Mouse (Mus musculus) bone marrow, adult 2 months (tissue): Measurements from ENCODE around the gene Myom3. TPM values are rescaled to one million over a fixed set of nuclear protein-coding genes. Genes with fewer than 3 reads are reported as not detected.
A peak's percentile ranks its signal among the peaks of the same experiment; 100 is the strongest.

Experiments
- H3K27ac ChIP-seq: fragments of 200-500 bp; 2 replicates; pipeline ENCODE4 v1.5.1; 2012; ENCODE audit warnings: low read depth, mild to moderate bottlenecking, control low read depth, inconsistent platforms, low read length; ENCODE audit not compliant: control insufficient read depth, poor library complexity, insufficient read depth
- H3K4me1 ChIP-seq: fragments of 200-500 bp; 2 replicates; pipeline ENCODE4 v1.6.1; 2011; ENCODE audit warnings: low read length; ENCODE audit not compliant: control insufficient read depth, insufficient read depth
- H3K4me3 ChIP-seq: fragments of 200-500 bp; replicated peaks from 2 replicates; pipeline ENCODE3; 2011; ENCODE audit warnings: mild to moderate bottlenecking, low read depth, low read length, control low read depth; ENCODE audit not compliant: control insufficient read depth
- CTCF ChIP-seq: fragments of 200-500 bp; IDR thresholded peaks from 2 replicates; pipeline ENCODE4 v1.5.1; 2011; ENCODE audit warnings: low read length, control low read depth; ENCODE audit not compliant: control insufficient read depth, insufficient read depth
- POLR2A ChIP-seq: fragments of 200-500 bp; IDR thresholded peaks from 2 replicates; pipeline ENCODE4 v1.6.1; 2011; ENCODE audit warnings: low read depth, mild to moderate bottlenecking, control low read depth, low read length, borderline replicate concordance; ENCODE audit not compliant: control insufficient read depth
- WGBS: fragments of 180-500 bp; shearing (Covaris S2); methylation state at CpG from one replicate; pipeline ENCODE4 v1.1.7; 2018; 5-methylcytosine and 5-hydroxymethylcytosine counted together
- polyA plus RNA-seq: library from polyadenylated mRNA; stranded (reverse); fragments of >200 nt; gene quantifications from 2 replicates; pipeline ENCODE4 v1.2.4, GENCODE M21; 2011; ENCODE audit warnings: low replicate concordance; ENCODE audit not compliant: missing spikeins, insufficient read depth, insufficient read length

Gene Myom3
- polyA plus RNA-seq, 1 experiment: not detected

- TF ChIP-seq POLR2A (no peak), CTCF (no peak)
- Histone ChIP-seq H3K4me1 (peaks cover 2% of the 10 kb centered on the region; the same call in 1 of the 2 replicates), H3K4me3 (no peak overlapping the region), H3K27ac (no peak overlapping the region; the same call in 1 of the 2 replicates)
- 91% methylated on average over 14 of the region's 14 CpGs for WGBS
Measured at GRCm38 (mm10) chr4:135733901-135734300, 25.6 kb upstream of the Myom3 start.

- TF ChIP-seq POLR2A: no peak
- no peak for TF ChIP-seq CTCF
- Histone ChIP-seq H3K4me1 (peaks cover 2% of the 10 kb centered on the region; the same call in 1 of the 2 replicates), H3K27ac (no peak overlapping the region), H3K4me3 (no peak overlapping the region)
- 71% methylated on average over 3 of the region's 3 CpGs for WGBS
Measured at GRCm38 (mm10) chr4:135736903-135737302, 22.6 kb upstream of the Myom3 start.

DNA sequence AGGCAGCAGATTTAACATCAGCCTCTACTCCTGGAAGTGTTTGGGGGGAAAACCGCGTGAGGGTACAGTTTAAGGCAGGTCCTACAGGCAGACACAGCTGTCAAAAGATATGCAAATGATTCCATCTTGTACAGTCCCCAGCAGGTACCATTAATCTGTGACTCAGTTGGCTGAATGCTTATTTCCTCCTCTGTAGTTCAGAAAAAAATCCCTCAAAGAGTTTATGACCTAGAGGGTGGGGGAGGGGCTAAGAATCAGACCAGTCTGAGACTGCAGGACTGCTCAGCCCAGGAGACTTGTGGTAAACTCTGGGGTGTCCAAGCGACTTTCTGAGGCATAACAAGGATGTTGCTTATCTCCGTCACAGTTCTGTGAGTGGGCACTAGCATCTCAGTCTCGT lies 21.3 kb upstream of the Myom3 start:
- Histone ChIP-seq H3K4me3 (no peak overlapping the region), H3K27ac (no peak overlapping the region), H3K4me1 (peaks cover 2% of the 10 kb centered on the region; the same call in 1 of the 2 replicates)
- WGBS: 55% methylated on average over 5 of the region's 5 CpGs
- TF ChIP-seq CTCF: no peak
- no peak for TF ChIP-seq POLR2A

- Histone ChIP-seq H3K4me3 (no peak overlapping the region), H3K27ac (peak overlapping the region; percentile 1; the same call in 1 of the 2 replicates), H3K4me1 (peaks cover 2% of the 10 kb centered on the region; the same call in 1 of the 2 replicates)
- WGBS: 70% methylated on average over 7 of the region's 7 CpGs
- TF ChIP-seq CTCF (no peak), POLR2A (no peak)
Measured at GRCm38 (mm10) chr4:135739148-135739547, 20.4 kb upstream of the Myom3 start.

- TF ChIP-seq POLR2A: no peak
- TF ChIP-seq CTCF: no peak
- Histone ChIP-seq H3K27ac (no peak overlapping the region), H3K4me3 (no peak overlapping the region), H3K4me1 (peaks cover 2% of the 10 kb centered on the region; the same call in 1 of the 2 replicates)
- WGBS: 76% methylated on average over 14 of the region's 14 CpGs
Measured at GRCm38 (mm10) chr4:135739672-135740071, 19.8 kb upstream of the Myom3 start.

GRCm38 (mm10) chr4:135743520-135743919 lies 16.0 kb upstream of the Myom3 start:
- Histone ChIP-seq H3K4me1 (no peaks in the 10 kb centered on the region; the same call in 1 of the 2 replicates), H3K27ac (no peak overlapping the region), H3K4me3 (no peak overlapping the region)
- 38% methylated on average over 6 of the region's 6 CpGs for WGBS
- no peak for TF ChIP-seq POLR2A
- no peak for TF ChIP-seq CTCF

DNA sequence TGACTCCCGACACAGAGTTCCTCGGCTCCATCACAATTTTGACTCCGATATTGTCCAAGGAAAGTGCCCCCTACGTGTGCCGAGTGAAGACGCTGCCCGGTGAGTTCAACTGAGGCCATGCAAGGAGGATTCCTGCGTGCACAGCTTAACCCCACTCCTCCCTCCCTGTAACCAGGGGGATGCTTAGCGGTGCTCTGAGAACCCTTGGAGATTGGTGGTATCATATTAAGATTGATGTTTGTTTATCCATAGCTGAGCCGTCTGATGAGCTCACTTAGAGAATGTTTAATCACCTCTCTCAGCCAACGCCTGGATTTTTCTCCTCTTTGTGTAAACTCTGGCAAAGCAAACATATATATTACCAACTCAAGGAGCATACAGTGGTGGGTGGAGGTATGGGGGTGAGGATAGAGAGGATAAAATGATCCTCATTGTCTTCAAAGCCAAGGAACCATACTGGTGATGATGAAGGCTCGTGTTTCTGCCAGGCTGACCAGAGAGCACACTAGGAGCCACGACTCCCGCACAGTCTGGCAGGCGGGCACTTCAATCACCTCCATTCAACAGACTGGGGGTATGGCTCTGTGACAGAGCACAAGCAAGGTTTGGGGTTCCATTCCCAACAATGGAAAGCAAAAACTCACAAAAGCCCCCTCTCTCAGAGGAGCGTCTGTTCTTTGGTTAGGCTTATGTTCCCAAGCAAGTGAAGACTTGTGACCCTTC lies 14.6 kb upstream of the Myom3 start:
- 74% methylated on average over 16 of the region's 16 CpGs for WGBS
- Histone ChIP-seq H3K4me1 (no peaks in the 10 kb centered on the region), H3K27ac (no peak overlapping the region), H3K4me3 (no peak overlapping the region)
- no peak for TF ChIP-seq CTCF
- no peak for TF ChIP-seq POLR2A

DNA sequence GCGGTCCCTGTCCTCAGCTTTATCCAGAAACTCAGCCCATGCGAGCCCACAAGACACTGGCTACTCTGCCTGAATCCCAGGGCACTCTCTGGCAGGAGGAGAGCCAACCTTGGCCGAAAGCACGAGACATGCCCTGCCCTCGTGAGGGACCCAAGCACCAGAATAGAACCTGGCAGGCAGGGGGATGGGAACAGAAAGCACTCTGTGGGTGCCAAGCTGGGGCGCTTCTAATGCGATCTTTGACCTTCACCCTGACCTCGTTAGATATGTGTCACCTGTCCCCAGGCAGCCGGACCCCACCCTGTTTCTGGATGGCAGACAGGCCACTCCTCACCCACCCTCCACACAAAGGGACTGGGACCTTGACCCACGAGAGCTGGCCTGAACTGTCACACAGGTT lies 13.9 kb upstream of the Myom3 start:
- 70% methylated on average over 10 of the region's 10 CpGs for WGBS
- Histone ChIP-seq H3K4me1 (no peaks in the 10 kb centered on the region), H3K27ac (no peak overlapping the region), H3K4me3 (no peak overlapping the region)
- TF ChIP-seq POLR2A: no peak
- TF ChIP-seq CTCF: no peak

GRCm38 (mm10) chr4:135750896-135751295 lies 8.6 kb upstream of the Myom3 start:
- Histone ChIP-seq H3K4me1 (no peaks in the 10 kb centered on the region), H3K4me3 (no peak overlapping the region), H3K27ac (no peak overlapping the region)
- no peak for TF ChIP-seq POLR2A
- peak; percentile 31; the same call in 1 of the 2 replicates for TF ChIP-seq CTCF
- WGBS: 78% methylated on average over 8 of the region's 8 CpGs
